Mouse (Mus musculus): Measurements from ENCODE around the gene Nkain2.

DNA sequence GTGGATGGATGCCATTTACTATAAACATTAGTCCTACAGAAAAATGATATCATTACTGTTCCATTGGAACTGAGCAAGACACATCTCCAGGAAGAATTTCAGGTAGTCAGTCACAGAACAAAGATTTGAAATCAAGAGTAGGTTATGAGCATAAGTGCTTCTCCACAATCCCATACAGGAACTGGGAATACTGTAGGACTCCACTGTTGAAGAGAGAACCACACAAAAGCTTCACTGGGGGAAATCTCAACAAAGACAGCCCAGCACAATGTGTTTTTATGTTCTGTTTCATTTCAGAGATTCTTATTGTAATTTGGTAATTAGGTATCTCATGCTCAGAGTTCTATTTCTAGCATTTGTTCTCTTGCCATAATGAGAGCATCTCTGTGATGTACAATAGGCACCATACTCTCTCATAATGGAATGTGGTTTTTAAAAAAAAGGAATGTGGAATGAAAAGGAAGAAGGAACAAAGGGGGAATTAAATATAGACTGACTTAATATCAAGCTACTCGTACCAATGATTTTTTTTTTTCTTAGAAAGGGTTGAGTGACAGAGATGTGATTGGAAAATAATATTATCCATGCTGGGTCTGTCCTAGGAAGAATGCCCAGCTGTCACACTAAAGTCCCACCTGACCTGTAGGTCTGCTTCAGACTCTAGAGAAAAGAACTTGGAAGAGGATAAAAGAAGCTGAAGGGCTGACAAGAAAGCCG, 313.5 kb downstream of the Nkain2 start:
- TF ChIP-seq CTCF (IDR thresholded peaks at IDR 0.05) (no peak), POLR2A (IDR thresholded peaks at IDR 0.05; ENCODE audit: insufficient read depth, low read depth, low read length) (no peak), EP300 (IDR thresholded peaks at IDR 0.05; ENCODE audit: insufficient read depth, low read depth, low read length) (no peak)

All from heart, adult 2 months (tissue).